Mouse (Mus musculus) WW6 (cell line): Measurements from ENCODE around the gene Trim30c.
"Not testable (repeated sequence)": the region's sequence is repeated elsewhere in the genome, so short reads cannot be mapped to it uniquely, and the experiment has no call there.

ENCODE experiments used
- DNase-seq: peaks from one replicate; pipeline ENCODE4 v3.0.0-alpha.2; 2013; ENCODE audit warnings: low read depth, low spot score

Trim30c gene

DNA sequence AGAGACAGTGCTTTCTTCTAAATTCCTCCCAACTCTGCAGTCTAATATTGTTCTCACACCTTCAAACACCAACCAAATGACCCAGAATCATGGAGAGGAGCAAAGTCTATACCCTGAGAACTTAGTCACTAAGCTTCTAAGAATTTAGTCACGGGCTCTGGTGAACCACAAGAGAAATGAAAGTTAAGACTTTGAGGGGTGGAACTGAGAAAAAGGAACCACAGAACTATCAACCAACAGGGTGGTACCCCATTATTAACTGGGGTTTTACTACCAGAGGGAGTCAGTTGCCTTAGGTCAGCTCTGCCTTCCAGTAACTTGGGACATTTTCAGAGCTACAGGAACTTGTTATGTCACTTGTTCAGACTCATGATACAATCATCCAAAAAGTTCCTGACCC lies at the start of gene Trim30c:
Gene Trim30c (minus strand): TSS at position 140 of the 400 bp plus-strand sequence.
- DNase-seq, result no peak

DNA sequence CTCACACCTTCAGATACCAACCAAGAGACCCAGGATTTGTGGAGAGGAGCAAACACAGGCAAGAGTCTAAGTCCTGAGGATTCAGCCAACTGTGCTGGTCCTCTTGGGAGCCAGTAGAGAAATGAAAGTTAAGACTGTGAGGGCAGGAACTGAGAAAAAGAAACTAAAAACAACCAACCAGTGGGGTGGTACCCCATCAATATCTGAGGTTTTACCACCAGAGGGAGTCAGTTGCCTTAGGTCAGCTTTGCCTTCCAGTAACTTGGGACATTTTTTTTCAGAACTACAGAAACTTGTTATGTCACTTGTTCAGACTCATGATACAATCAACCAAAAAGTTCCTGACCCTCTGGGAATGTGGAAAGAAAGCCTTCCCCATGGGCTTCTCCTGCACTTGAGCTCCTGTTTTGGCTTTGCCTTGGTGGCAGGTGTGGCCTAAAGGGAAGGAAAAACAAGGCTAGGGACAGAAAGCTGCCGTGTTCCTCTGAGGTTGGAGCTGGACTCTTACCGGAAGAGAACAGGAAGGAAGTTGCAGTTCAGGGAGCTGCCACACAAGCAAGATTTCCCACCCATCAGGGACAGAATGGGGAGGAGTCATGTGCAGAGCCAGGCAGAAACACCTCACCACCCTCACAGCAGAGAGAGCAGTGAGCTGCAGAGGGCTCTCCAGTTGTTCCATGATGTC lies 45.5 kb upstream of the Trim30c start:
- peak; percentile 9 for DNase-seq

- no peak for DNase-seq
Observed at GRCm38 (mm10) chr7:104404460-104404950, 3.9 kb upstream of the Trim30c start.

GRCm38 (mm10) chr7:104401140-104401539 lies 503 bp upstream of the Trim30c start:
- no peak for DNase-seq

GRCm38 (mm10) chr7:104398492-104398891 lies 2.1 kb downstream of the Trim30c start:
- DNase-seq, result no peak

- no peak for DNase-seq
Observed at GRCm38 (mm10) chr7:104369736-104370414, 30.8 kb downstream of the Trim30c start, which contains the start of gene Trim30b. TSS of gene Trim30b (minus strand) at chr7:104369884.

DNA sequence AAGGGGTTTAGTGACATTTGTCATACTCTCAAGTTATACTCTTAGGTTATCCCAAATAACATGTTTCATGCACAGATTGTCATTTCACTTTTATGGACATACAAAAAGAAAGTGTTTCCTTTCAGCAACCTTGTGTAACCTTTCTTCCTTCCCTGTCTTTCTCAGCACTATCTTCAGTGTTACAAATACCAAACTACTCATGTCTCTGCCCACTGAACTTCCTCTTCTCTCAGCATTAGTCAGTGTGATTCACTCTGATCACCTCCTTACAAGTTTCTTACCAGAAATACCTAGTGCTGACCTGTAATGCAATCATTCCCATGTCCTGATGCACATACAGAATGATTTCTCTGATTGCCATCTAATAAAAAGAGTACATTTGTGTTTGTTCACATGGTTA lies 34.3 kb downstream of the Trim30c start:
- no peak for DNase-seq

- no peak for DNase-seq
Observed at GRCm38 (mm10) chr7:104353600-104353967, 47.1 kb downstream of the Trim30c start.

DNA sequence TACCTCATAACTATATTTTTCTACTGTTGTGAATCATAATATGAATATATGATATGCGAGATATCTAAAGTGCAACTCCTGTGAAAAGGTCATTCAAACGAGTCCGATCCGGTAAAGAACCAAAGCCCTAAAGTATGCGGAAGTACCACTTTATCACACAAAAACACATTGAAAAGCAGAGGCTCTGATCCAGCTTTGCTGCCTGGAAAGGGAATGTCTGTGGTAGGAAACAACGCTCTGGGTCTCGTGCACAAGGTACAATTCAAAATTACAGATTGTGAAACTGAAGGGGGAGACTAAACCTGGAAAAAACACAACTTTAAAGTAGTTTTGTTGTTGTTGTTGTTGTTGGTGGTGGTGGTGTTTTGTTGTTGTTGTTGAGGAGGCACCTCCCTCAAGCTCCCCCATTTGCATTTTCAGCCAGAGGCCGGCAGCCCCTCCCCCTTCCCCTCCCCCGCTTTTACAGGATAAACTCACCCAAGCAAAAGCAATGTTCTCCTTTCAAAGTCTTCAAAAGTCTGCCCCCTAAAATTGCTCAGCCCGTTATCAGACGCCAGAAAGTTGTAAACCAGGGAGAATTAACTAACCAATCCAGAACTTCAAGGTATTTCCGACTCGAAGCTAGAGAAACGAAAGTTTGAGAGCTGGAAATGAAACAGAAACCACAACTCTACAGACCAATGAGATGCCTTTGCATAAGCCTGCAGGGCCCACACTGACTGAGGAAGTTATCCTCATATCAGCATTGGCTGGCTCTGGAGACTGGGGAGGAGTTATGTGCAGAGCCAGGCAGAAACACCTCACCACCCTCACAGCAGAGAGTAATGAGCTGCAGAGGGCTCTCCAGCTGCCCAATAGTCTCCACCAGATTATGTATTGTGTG lies 47.7 kb downstream of the Trim30c start, which contains the start of gene Trim12c:
Gene Trim12c (minus strand): TSS at position 646 of the 883 bp plus-strand sequence.
- DNase-seq, result peak; percentile 33

DNA sequence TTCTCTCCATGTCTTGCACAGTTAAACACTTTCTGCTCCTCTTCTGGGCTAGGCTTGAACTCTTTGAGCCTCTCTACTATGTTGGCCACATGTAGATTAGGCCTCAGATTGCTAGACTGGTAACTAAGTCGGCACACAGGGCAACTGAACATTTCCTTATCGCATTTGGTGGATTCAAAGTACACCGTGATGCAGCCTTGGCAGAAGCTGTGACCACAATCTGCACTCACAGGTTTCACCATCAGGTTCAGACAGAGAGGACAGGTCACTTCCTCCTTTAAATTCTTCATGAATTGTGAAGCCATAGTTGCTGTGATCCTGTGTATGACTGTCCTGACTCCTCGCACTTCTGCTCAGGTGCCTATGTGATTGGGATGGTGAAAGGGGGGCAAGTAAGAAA lies 52.6 kb downstream of the Trim30c start:
- not testable (repeated sequence) for DNase-seq

- DNase-seq, result not testable (repeated sequence)
Observed at GRCm38 (mm10) chr7:104340744-104341143, 59.9 kb downstream of the Trim30c start.

DNA sequence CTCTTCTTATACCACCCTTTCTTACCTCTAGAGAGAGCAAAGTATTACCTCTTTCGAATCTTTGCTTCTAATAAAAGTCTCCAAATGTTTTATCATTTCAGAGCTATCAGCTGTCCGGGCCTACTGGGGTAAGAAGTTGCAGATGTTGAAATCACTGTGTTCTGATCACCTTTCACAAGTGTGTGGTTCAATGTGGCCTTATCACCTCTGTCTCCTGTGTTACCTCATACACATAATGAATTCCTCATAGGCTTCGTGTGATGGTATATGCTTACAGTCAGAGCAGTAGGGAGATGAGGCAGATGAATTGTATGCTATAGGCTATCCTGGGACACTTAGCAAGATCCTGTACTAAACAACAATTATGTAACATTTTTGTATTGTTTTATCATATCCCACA lies 65.1 kb downstream of the Trim30c start:
- not testable (repeated sequence) for DNase-seq
